Mouse (Mus musculus) heart, adult 2 months (tissue): ENCODE data around the gene Atp6v1b1. TPM values are rescaled to one million over a fixed set of nuclear protein-coding genes. Genes with fewer than 3 reads are reported as not detected.

Experiments used
- DNase-seq, 2 experiments: peaks; one replicate each; pipeline ENCODE4 v3.0.0; 2021
- H3K27ac ChIP-seq: fragments of 200-600 bp; 2 replicates; pipeline ENCODE4 v1.8.1; 2022
- H3K27me3 ChIP-seq: fragments of 200-500 bp; 2 replicates; pipeline ENCODE4 v1.6.1; 2012; ENCODE audit warnings: mild to moderate bottlenecking, low read length, inconsistent platforms, mixed read lengths; ENCODE audit not compliant: control insufficient read depth, insufficient read depth
- H3K36me3 ChIP-seq: fragments of 200-500 bp; 2 replicates; pipeline ENCODE4 v1.6.1; 2012; ENCODE audit warnings: low read length, inconsistent platforms; ENCODE audit not compliant: control insufficient read depth, insufficient read depth
- H3K4me1 ChIP-seq: fragments of 200-500 bp; 2 replicates; pipeline ENCODE4 v1.6.1; 2011; ENCODE audit warnings: low read length; ENCODE audit not compliant: control insufficient read depth, insufficient read depth
- H3K4me3 ChIP-seq: fragments of 200-600 bp; 2 replicates; pipeline ENCODE4 v1.8.1; 2022
- H3K79me2 ChIP-seq: fragments of 200-500 bp; replicated peaks from 2 replicates; pipeline ENCODE4 v1.6.1; 2012; ENCODE audit warnings: mild to moderate bottlenecking, inconsistent platforms, low read length, moderate library complexity, mixed read lengths; ENCODE audit not compliant: control insufficient read depth, insufficient read depth
- H3K9ac ChIP-seq: fragments of 200-500 bp; 2 replicates; pipeline ENCODE4 v1.6.1; 2012; ENCODE audit warnings: low read depth, mild to moderate bottlenecking, control low read depth, inconsistent platforms, low read length, mixed read lengths
- CTCF ChIP-seq: fragments of 200-600 bp; IDR thresholded peaks from 2 replicates; pipeline ENCODE4 v1.8.1; 2022; ENCODE audit warnings: antibody characterized with exemption, mild to moderate bottlenecking, moderate library complexity
- EP300 ChIP-seq: fragments of 200-500 bp; IDR thresholded peaks from 2 replicates; pipeline ENCODE4 v1.6.1; 2011; ENCODE audit warnings: low read depth, low read length, control low read depth; ENCODE audit not compliant: insufficient read depth
- POLR2A ChIP-seq: fragments of 200-500 bp; IDR thresholded peaks from 2 replicates; pipeline ENCODE4 v1.6.1; 2011; ENCODE audit warnings: mild to moderate bottlenecking, low read depth, low read length, control low read depth; ENCODE audit not compliant: insufficient read depth
- WGBS: fragments of 180-500 bp; shearing (Covaris S2); methylation state at CpG from one replicate; pipeline ENCODE4 v1.1.7; 2018; 5-methylcytosine and 5-hydroxymethylcytosine counted together
- intact Hi-C: fragments of 180-260 bp; cut with DNase I; formaldehyde crosslinking; loops from one replicate; pipeline ENCODE4 v1.15.1; 2025
- long read RNA-seq: library from polyadenylated mRNA; stranded (forward); transcript quantifications from one replicate; pipeline ENCODE4 v2.0.0, GENCODE M21; 2021
- polyA plus RNA-seq: library from polyadenylated mRNA; depleted of rRNA; stranded (reverse); fragments of >200 nt; gene quantifications from 2 replicates; pipeline ENCODE4 v1.2.3, GENCODE M21; 2012; rRNA removed
- total RNA-seq, 2 experiments: library from RNA; stranded (reverse); gene quantifications; 2 replicates each; pipeline ENCODE4 v1.2.3; 2021

The Atp6v1b1 gene
- not detected for total RNA-seq
- 1.4 TPM in 1 of 2 replicates, not detected in the other for polyA plus RNA-seq
- long read RNA-seq: 0 reads

- DNase-seq: no peak
- no peaks in the 10 kb centered on the region for H3K79me2 ChIP-seq
- 58% methylated on average over 5 of the region's 5 CpGs for WGBS
- no peaks in the 10 kb centered on the region for H3K36me3 ChIP-seq
- no peak within 1 kb of the TSS for H3K27ac ChIP-seq
- no peaks in the 10 kb centered on the region for H3K4me1 ChIP-seq
- H3K4me3 ChIP-seq: no peak within 1 kb of the TSS
- H3K9ac ChIP-seq: no peak within 1 kb of the TSS
- H3K27me3 ChIP-seq: no peaks in the 10 kb centered on the region
- no peak for TF ChIP-seq CTCF
- no peak for TF ChIP-seq EP300
- no peak for TF ChIP-seq POLR2A
- intact Hi-C loops: no loop called here
Observed at GRCm38 (mm10) chr6:83742761-83743160, at the start of gene Atp6v1b1. TSS of gene Atp6v1b1 (plus strand) at chr6:83742990.

DNA sequence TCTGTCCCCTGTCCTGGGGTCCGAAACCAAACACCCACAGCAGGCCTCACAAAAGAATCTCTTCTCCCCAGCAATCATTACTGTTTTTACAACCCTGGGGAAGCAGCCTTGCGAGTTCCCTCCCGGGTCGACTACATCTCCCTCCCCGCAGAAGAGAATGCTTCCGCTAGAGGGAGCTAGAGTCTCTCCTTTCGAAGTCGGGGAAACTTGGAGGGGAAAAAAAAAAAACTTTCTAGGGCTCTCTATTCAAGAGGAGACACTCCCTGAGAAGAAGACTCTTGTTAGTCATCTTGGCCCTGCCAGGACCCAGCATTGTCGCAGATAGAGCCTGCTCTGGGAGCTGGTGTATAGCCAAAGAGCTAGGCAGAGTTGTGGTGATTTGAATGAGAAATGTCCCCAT lies 49.0 kb upstream of the Atp6v1b1 start:
- no peak overlapping the region for H3K9ac ChIP-seq
- H3K4me3 ChIP-seq: no peak overlapping the region
- no peaks in the 10 kb centered on the region for H3K36me3 ChIP-seq
- H3K27me3 ChIP-seq: peaks cover 20% of the 10 kb centered on the region
- DNase-seq: no peak
- under 1% methylated on average over 9 of the region's 9 CpGs for WGBS
- H3K4me1 ChIP-seq: no peaks in the 10 kb centered on the region
- no peak overlapping the region for H3K27ac ChIP-seq
- intact Hi-C loops: loop anchor here (1.0 kb wide), 2 partner anchors 37 to 56 kb away; no protein-coding TSS in a partner anchor
- H3K79me2 ChIP-seq: no peaks in the 10 kb centered on the region
- TF ChIP-seq POLR2A (no peak), CTCF (peak; percentile 89)

DNA sequence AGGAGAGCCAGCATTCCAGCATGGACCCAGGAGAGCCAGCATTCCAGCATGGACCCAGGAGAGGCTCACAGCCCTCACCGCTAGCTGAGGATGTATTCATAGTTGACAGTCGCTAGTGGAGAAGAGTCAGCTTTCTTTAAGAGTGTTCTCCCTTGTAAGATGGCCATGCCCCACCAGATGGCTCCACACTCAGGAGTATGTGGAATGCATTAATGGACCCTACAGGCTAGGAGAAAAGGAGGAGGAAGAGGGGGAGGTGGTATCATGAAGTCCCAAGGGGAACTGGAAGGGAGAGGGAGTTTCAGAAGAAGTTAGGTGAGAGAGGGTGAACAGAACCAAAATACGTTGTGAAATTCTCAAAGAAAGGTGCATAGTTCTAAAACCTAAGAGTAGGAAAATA lies 47.1 kb upstream of the Atp6v1b1 start:
- no peaks in the 10 kb centered on the region for H3K36me3 ChIP-seq
- H3K4me1 ChIP-seq: no peaks in the 10 kb centered on the region
- peaks cover 25% of the 10 kb centered on the region for H3K27me3 ChIP-seq
- TF ChIP-seq EP300: no peak
- no peak overlapping the region for H3K27ac ChIP-seq
- WGBS: 7% methylated on average over 3 of the region's 3 CpGs
- no peak overlapping the region for H3K9ac ChIP-seq
- H3K4me3 ChIP-seq: no peak overlapping the region
- no peaks in the 10 kb centered on the region for H3K79me2 ChIP-seq
- intact Hi-C loops: no loop called here
- DNase-seq: no peak

DNA sequence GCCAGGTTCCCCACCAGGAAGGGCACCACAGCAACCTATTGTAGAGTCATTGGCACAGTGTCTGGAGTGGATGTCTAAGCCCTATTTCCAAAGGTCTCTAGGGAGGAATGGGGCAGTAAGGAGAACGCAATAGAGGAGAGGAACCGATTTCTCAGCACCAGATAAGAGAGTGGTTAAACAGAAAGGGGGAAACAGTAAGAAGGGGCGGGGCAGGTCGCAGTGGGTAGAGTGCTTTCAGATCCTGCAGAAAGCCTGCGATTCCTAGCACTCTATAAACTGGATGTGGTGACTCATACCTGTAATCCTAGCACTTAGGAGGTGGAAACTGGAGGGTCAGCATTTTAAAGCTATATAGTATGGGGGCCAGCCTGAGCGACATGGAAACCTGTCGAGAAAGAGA lies 46.1 kb upstream of the Atp6v1b1 start:
- 2% methylated on average over 7 of the region's 7 CpGs for WGBS

GRCm38 (mm10) chr6:83697932-83698331 lies 44.9 kb upstream of the Atp6v1b1 start:
- peaks cover 24% of the 10 kb centered on the region for H3K27me3 ChIP-seq
- TF ChIP-seq CTCF (no peak), POLR2A (no peak)

More for the DNA sequence above, 46.1 kb upstream of the Atp6v1b1 start:
- Histone ChIP-seq H3K36me3 (no peaks in the 10 kb centered on the region), H3K9ac (no peak overlapping the region), H3K27ac (no peak overlapping the region), H3K27me3 (peaks cover 22% of the 10 kb centered on the region), H3K4me1 (no peaks in the 10 kb centered on the region), H3K4me3 (no peak overlapping the region), H3K79me2 (no peaks in the 10 kb centered on the region)
- TF ChIP-seq POLR2A (no peak), EP300 (no peak), CTCF (no peak)
- intact Hi-C loops: no loop called here
- no peak for DNase-seq

GRCm38 (mm10) chr6:83699971-83700370 lies 42.8 kb upstream of the Atp6v1b1 start:
- no peak for DNase-seq
- intact Hi-C loops: no loop called here
- no peak overlapping the region for H3K9ac ChIP-seq
- TF ChIP-seq POLR2A: no peak
- no peak for TF ChIP-seq EP300
- no peak for TF ChIP-seq CTCF
- no peaks in the 10 kb centered on the region for H3K79me2 ChIP-seq
- H3K27me3 ChIP-seq: peaks cover 27% of the 10 kb centered on the region
- H3K27ac ChIP-seq: no peak overlapping the region
- H3K4me1 ChIP-seq: no peaks in the 10 kb centered on the region
- no peak overlapping the region for H3K4me3 ChIP-seq
- WGBS: 8% methylated on average over 5 of the region's 5 CpGs
- H3K36me3 ChIP-seq: no peaks in the 10 kb centered on the region

More at GRCm38 (mm10) chr6:83697932-83698331, 44.9 kb upstream of the Atp6v1b1 start:
- no peak overlapping the region for H3K4me3 ChIP-seq
- no peaks in the 10 kb centered on the region for H3K79me2 ChIP-seq
- H3K36me3 ChIP-seq: no peaks in the 10 kb centered on the region
- no peak overlapping the region for H3K27ac ChIP-seq
- H3K4me1 ChIP-seq: no peaks in the 10 kb centered on the region
- DNase-seq: no peak
- 6% methylated on average over 8 of the region's 8 CpGs for WGBS
- intact Hi-C loops: no loop called here
- no peak overlapping the region for H3K9ac ChIP-seq
